Mouse (Mus musculus): ENCODE data around the gene Nebl.

DNA sequence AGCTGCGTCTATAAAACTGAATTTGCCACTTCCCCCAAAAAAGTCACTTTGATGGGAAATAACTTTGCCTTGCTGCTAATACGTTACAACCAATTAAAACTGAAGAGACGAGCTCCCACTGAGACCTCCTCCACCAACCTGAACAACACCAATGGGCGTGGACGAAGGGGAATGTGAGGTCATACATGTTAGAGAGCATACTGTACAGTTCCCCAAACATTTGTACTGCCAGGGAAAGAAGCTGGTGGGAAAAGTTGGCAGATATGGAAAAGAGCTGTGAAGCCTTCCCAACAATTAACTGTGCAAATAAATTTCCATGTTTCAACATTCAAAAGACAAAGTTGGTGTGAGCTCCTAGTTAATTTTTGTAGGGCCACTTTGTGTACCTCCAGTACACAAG lies 25.3 kb downstream of the Nebl start:
- TF ChIP-seq POLR2A (IDR thresholded peaks at IDR 0.05; ENCODE audit: low read depth, low read length), result no peak
- TF ChIP-seq CTCF (IDR thresholded peaks at IDR 0.05; ENCODE audit: extremely low read depth, insufficient read length, insufficient replicate concordance, low read depth, low read length), result no peak

Data from small intestine, adult 2 months (tissue).